Mouse (Mus musculus) G1E (cell line): Measurements from ENCODE around the gene Keap1.

Experiments
- CTCF ChIP-seq: IDR thresholded peaks from 2 replicates; pipeline ENCODE4 v1.5.1; 2012; ENCODE audit warnings: low read depth, low read length, inconsistent platforms, mixed read lengths
- POLR2AphosphoS5 ChIP-seq: IDR thresholded peaks from 2 replicates; pipeline ENCODE4 v1.6.1; 2012; ENCODE audit warnings: low read depth, low read length, inconsistent platforms; ENCODE audit not compliant: insufficient replicate concordance
- TAL1 ChIP-seq: conservative IDR thresholded peaks from 2 replicates; pipeline ENCODE4 v1.6.1; 2012; ENCODE audit warnings: low read depth, low read length, inconsistent platforms, mixed read lengths

- no peak for TF ChIP-seq CTCF
- no peak for TF ChIP-seq TAL1
- TF ChIP-seq POLR2AphosphoS5 = no peak
Observed at GRCm38 (mm10) chr9:21288404-21289336, 49.5 kb upstream of the Keap1 start.
